Mouse (Mus musculus) right cerebral cortex, postnatal 36 days (tissue): ENCODE measurements around the gene Sirt1.

Experiments used
- DNase-seq, 2 experiments: peaks; one replicate each; pipeline ENCODE4 v3.0.0; 2022; ENCODE audit warnings: low spot score in 2 of 2, mixed read lengths in 1 of 2

Gene Sirt1

DNA sequence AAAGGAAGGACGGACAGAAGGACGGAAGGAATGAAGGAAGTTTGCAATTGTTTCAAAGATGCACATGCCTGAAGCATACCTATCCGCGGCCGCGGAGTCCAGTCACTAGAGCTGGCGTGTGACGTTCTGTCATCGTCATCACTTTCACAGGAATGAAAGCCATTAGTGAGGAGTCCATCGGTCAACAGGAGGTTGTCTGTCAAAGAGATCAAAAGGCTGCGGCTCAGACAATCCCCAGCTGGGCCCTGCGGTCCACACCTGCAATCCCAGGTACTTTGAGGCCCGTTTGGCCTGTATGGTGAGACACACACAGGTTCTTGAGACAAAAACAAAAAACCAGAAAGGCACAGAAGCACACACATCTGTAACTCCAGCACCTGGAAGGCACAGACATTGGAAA is 44.6 kb downstream of the Sirt1 start:
- no peak for DNase-seq

DNA sequence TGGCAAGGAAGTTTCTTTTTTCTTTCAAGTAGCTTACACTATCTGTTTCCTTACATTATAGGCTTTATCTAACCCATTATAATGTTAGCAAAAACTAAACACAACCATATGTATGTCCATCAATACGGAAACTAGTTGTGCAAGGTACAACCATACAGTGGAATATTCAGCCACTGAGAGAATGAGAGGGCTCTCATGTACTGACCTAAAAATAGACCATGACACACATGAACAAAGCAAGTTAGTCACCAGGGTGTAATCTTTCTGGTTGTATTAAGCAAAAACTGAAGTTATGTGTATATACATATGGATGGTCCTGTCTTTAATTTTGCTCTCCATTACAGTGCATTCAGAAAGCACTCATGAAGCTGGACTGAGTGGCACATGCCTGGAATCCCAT is 54.4 kb downstream of the Sirt1 start:
- no peak for DNase-seq

DNA sequence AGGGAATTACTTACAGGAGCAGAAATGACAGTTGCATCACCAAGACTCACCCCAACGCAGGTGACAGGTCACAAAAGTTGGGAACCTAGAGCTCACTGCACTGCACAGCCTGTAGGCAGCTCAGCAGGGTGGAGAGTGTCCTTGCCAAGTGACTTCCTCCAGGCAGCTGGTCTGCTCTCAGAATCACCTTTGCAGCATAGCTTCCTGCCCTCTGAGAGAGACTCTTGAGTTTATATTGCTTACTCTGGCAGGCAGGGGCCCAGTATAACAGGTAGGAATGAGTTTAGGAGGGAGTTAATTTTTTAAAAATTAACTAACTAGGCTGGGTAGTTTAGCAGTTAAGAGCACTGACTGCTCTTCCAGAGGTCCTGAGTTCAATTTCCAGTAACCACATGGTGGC is 67.8 kb downstream of the Sirt1 start:
- DNase-seq, result no peak

DNA sequence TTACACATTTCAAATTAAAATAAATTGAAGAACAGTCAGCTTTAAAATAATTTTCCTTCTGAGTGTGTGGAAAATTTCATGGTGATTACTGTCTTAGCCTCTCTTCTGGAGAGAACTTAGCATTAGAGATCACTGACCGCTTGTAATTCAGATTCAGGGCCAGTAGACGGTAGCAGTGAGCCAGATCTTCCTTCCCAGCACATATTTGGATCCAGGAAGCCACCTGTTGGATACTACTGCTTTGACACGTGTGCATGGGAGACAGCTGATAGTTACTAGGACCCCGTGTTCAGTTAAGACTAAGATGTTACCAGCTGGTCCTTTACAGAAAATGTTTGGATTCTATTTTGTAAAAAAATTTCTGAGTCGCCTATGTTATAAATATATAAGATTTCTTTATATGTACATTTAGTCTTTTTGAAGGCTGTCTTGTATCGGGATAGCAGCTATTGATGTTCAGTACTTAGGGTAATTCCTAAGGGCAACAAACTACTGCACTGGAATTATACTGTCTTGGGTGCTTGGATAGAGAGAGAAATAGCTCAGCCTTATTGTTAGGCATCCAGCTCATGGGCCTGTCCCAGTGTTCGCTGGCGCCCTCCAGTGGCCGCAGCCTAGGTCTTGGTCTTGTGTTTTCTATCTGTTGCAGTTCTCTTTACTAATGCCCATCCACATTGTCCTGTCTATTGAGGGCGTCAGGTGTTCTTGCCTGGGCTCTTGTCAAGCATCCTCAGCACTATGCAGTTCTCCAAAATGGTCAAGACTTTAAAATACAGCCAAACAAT is 72.7 kb downstream of the Sirt1 start:
- DNase-seq, result peak; percentile 70 to 83

DNA sequence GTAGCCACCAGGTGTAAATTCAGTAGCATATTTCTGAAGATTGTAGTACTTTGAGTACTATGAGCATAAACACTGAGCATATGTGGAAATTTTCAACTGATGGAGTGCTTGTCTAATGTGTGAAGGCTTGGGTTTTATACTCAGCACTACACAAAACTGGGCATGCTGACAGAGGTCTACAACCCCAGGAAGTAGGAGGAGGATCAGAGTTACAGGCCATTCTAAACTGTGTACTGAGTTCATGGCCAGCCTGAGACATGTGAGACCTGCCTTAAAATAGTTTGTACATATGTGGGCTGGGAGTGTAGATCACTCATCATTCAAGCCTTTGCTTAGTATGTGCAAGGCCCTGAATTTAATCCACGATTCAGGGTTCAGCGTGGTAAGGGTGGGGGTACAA is 79.1 kb downstream of the Sirt1 start:
- DNase-seq, result no peak

DNA sequence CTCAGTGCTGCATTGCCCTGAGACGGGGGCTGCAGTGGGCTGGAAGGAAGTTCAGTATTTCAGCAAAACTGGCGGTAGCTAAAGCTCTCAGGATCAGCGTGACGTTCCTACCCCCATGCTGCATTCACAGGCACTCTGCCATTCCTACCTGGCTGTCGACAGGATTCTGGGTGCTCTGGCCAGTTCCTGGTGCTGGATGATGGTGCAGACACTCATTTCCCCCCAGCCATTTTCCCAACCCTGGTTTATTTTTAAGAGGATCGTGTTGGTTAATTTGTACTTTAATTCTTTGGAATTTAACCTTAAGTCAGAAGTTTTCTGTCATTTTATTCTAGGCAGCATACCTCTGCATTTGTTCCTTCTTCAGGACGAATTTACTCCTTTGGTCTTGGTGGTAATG is 98.7 kb downstream of the Sirt1 start:
- no peak for DNase-seq

DNA sequence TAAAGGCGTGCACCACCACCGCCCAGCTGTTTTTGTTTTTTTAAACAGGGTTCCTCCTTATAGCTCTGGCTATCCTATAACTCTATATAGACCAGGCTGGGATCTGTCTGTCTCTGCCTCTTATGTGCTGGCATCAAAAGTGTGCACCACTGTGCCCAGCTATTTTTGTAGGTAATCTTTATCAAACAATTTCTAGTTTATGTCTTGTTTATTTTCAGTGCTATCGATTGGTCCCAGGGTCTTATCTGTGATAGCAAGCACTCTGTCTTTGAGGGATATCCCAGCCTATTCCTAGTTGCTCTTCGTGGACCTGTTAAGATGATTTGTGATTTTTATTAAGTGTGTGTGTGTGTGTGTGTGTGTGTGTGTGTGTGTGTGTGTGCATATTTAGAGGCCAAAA is 99.1 kb downstream of the Sirt1 start:
- no peak for DNase-seq

DNA sequence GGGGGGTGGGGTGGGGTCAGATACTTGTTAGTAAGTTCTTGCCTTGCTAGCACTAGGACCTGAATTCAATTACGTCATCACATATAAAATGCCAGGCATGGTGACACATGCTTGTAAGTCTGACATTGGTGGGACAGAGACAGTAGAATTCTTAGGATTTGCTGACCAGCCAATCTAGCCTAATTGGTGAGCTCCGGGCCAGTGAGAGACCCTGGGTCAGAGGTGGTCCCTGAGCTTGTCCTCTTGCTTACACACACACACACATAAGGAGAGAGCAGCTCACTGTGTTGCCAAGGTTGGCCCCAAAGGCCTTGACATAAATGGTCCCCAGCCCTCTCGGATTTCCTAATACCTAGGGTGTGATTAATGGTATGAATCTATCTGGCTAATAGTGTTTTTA is 101.7 kb downstream of the Sirt1 start:
- no peak for DNase-seq

DNA sequence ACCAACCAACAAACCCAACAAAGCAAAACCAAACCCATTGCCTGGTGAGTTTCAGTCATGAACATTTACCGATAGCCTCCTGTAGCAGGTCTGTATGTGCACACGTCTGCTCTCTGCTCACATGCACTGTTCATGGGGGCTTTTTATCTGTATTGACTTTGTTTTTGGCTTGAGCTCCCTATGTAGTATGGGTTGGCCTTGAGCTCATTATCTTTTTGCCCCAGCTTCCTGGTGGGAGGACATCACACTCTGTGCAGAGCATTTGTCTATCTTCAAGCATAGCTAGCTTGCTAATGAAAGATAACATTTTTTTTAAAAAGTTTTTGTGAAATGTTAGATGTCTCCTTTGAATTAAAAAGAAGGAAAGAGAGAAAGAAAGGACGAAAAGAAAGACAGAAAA is 104.5 kb downstream of the Sirt1 start:
- no peak for DNase-seq

DNA sequence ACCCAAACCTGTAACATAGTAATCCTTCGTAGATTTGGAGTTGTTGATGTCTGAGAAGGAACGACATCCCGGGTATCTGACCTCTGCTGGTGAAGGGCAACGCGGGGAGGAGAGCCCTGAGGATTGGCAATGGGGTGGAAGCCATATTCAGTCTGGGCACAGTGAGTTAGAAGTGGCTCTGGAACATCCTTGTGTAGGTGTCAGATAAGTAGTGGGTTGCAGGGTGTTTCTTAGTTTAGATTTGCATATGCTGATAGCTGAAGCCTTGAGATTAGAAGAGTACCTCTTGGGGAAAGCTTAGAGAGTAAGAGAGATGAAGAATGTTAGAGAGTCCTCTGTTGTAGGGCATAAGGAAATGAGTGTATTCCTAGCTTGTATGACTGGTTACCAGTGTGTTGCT is 108.6 kb downstream of the Sirt1 start:
- no peak for DNase-seq

DNA sequence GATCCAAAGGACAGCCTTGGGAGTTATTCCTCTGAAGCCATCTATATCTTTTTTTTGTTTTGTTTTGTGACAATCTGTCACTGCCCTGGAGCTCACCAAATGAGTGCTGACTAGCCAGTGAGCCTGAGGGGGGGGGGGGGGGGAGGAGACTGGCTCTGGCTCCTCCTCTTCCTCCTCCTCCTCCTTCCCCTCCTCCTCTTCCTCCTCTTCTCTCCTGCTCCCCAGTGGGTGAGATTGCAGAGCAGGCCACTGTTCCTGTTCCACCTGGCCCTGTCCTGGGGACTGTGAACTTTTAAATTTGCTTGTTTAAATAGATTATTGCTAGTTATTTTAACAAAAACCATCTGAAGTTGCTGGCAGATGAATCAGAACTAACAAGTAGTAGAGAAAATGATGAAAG is 109.1 kb downstream of the Sirt1 start:
- no peak for DNase-seq
